Mouse (Mus musculus) cortical plate, adult 2 months (tissue): ENCODE measurements at regions not wholly inside any gene's neighbourhood (a gene's known extent, or its start where the extent isn't known, plus 50 kb on each side); places are given as distances from the start of the nearest gene placed in this dataset.

ENCODE experiments used
- CTCF ChIP-seq: fragments of 200-500 bp; IDR thresholded peaks from 2 replicates; pipeline ENCODE4 v1.5.1; 2011; ENCODE audit warnings: mild to moderate bottlenecking, control low read depth, low read length; ENCODE audit not compliant: insufficient read depth; ENCODE audit errors: extremely low read depth
- POLR2A ChIP-seq: fragments of 200-500 bp; IDR thresholded peaks from 2 replicates; pipeline ENCODE4 v1.6.1; 2011; ENCODE audit warnings: mild to moderate bottlenecking, low read length, control low read depth; ENCODE audit not compliant: insufficient read depth; ENCODE audit errors: extremely low read depth

- TF ChIP-seq CTCF (no peak), POLR2A (no peak)
Measured at GRCm38 (mm10) chr19:6630613-6630940, 87.7 kb upstream of the Slc22a12 start.
